Mouse (Mus musculus) E14TG2a.4 (cell line): ENCODE data around the gene Galr2.
A peak's percentile ranks its signal among the peaks of the same experiment; 100 is the strongest.

Source experiments
- H3K27me3 ChIP-seq: 2 replicates; pipeline ENCODE4 v1.6.1; 2014; ENCODE audit warnings: low read length, control low read depth; ENCODE audit not compliant: insufficient read depth
- H3K36me3 ChIP-seq: 2 replicates; pipeline ENCODE4 v1.6.1; 2014; ENCODE audit warnings: low read length, control low read depth; ENCODE audit not compliant: insufficient read depth
- H3K4me1 ChIP-seq: replicated peaks from 2 replicates; pipeline ENCODE4 v1.6.1; 2014; ENCODE audit warnings: low read depth, low read length, control low read depth
- H3K4me3 ChIP-seq: replicated peaks from 2 replicates; pipeline ENCODE4 v1.5.1; 2014; ENCODE audit warnings: mild to moderate bottlenecking, low read length
- H3K9me3 ChIP-seq: 2 replicates; pipeline ENCODE4 v1.6.1; 2014; ENCODE audit warnings: low read length, control low read depth
- CTCF ChIP-seq: conservative IDR thresholded peaks from 2 replicates; pipeline ENCODE4 v1.5.1; 2014; ENCODE audit warnings: low read length
- NANOG ChIP-seq: IDR thresholded peaks from 2 replicates; pipeline ENCODE4 v1.6.1; 2014; ENCODE audit warnings: borderline replicate concordance, low read length, mixed read lengths
- POU5F1 ChIP-seq: IDR thresholded peaks from 2 replicates; pipeline ENCODE4 v1.6.1; 2014; ENCODE audit warnings: low read length, borderline replicate concordance

The Galr2 gene

DNA sequence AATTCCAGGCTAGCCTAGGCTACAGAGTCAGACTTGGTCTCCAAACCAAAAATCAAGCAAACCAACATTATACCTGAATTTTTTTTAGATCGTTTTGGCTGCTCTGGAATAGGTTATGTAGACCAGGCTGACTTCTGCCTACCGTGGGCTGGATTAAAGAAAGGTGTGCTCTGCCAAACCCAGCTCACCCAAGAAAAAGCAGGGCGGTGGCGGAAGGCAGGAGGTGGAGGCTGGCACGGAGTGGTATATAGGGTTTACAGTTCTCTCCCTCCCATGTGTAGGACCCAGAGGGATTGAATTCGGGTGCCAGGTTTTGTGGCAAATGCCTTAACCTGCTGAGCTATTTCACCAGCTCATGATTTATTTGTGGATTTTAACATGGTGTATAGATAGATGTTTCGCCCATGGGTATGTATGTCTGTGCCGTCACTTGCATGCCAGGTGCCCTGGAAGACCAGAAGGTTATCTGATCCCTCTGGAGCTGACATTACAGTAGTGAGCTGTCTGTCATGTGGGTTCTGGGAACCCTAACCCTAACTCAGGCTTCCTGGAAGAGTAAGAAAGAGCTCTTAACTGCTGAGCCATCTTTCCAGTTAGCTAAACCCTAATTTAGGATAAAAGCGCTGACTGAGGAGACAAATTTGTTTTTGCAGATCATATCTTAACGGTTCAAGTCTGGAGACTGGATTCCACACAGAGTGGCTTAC lies 26.4 kb downstream of the Galr2 start, which contains the start of gene Exoc7:
Gene Exoc7 (minus strand): TSS at position 215 of the 707 bp plus-strand sequence.
- peaks cover 16% of the 10 kb centered on the region for H3K4me1 ChIP-seq
- no peaks in the 10 kb centered on the region for H3K9me3 ChIP-seq
- peak within 1 kb of the TSS; percentile 80 for H3K4me3 ChIP-seq
- H3K27me3 ChIP-seq, result no peaks in the 10 kb centered on the region
- no peak for TF ChIP-seq POU5F1
- no peak for TF ChIP-seq NANOG
- TF ChIP-seq CTCF, result no peak
- H3K36me3 ChIP-seq, result peaks cover 18% of the 10 kb centered on the region

- Histone ChIP-seq H3K4me1 (peaks cover 16% of the 10 kb centered on the region), H3K27me3 (no peaks in the 10 kb centered on the region), H3K9me3 (no peaks in the 10 kb centered on the region), H3K4me3 (no peak overlapping the region), H3K36me3 (peaks cover 18% of the 10 kb centered on the region)
- TF ChIP-seq CTCF (no peak), NANOG (no peak), POU5F1 (no peak)
Observed at GRCm38 (mm10) chr11:116307762-116308531, 27.2 kb downstream of the Galr2 start.

GRCm38 (mm10) chr11:116309601-116310000 lies 28.9 kb downstream of the Galr2 start:
- H3K4me3 ChIP-seq, result no peak overlapping the region
- H3K27me3 ChIP-seq, result no peaks in the 10 kb centered on the region
- H3K9me3 ChIP-seq, result no peaks in the 10 kb centered on the region
- TF ChIP-seq POU5F1, result no peak
- no peak for TF ChIP-seq NANOG
- TF ChIP-seq CTCF, result no peak
- peaks cover 4% of the 10 kb centered on the region for H3K36me3 ChIP-seq
- peaks cover 16% of the 10 kb centered on the region for H3K4me1 ChIP-seq

DNA sequence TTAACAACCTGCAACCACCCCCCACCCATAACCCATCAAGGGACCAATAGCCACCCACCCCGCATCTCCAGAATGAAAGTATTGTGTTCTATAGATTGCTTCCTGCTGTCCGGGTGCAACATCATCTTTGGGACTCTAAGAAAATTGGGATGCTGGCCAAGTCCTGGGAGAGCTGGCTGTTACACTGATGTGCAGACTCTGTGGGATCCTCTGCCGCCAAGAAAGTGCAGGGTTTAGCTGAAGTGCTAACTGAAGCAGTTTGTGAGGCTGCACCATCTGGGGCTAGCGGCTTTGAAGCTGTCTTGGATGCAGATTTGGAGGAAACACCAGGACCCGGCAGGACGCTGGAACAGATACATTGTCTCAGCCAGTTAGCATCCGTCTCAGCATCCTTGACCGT lies 30.4 kb downstream of the Galr2 start:
- Histone ChIP-seq H3K4me3 (no peak overlapping the region), H3K36me3 (no peaks in the 10 kb centered on the region), H3K4me1 (peaks cover 10% of the 10 kb centered on the region), H3K27me3 (no peaks in the 10 kb centered on the region), H3K9me3 (no peaks in the 10 kb centered on the region)
- TF ChIP-seq NANOG (no peak), POU5F1 (no peak), CTCF (no peak)

DNA sequence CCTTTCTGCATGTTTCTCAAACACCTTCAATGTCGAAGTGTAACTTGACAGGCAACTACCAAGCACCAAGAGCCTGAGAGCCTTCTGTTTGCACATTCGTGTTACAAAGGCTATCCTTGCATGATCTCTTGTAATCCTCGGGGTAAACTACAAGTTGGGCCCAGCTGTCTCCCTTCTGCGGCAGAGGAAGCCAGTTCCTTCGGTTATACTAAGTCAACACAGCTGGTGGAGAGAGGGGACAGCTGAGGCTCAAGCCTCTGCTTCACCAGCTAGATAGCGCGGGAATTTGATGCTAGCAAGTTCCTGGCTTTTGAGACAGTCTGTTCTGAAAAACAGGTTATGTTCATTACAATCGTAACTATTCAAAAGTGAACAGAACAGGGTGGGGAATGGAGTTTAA lies 31.6 kb downstream of the Galr2 start:
- TF ChIP-seq NANOG, result no peak
- TF ChIP-seq POU5F1, result no peak
- no peak for TF ChIP-seq CTCF
- H3K36me3 ChIP-seq, result no peaks in the 10 kb centered on the region

DNA sequence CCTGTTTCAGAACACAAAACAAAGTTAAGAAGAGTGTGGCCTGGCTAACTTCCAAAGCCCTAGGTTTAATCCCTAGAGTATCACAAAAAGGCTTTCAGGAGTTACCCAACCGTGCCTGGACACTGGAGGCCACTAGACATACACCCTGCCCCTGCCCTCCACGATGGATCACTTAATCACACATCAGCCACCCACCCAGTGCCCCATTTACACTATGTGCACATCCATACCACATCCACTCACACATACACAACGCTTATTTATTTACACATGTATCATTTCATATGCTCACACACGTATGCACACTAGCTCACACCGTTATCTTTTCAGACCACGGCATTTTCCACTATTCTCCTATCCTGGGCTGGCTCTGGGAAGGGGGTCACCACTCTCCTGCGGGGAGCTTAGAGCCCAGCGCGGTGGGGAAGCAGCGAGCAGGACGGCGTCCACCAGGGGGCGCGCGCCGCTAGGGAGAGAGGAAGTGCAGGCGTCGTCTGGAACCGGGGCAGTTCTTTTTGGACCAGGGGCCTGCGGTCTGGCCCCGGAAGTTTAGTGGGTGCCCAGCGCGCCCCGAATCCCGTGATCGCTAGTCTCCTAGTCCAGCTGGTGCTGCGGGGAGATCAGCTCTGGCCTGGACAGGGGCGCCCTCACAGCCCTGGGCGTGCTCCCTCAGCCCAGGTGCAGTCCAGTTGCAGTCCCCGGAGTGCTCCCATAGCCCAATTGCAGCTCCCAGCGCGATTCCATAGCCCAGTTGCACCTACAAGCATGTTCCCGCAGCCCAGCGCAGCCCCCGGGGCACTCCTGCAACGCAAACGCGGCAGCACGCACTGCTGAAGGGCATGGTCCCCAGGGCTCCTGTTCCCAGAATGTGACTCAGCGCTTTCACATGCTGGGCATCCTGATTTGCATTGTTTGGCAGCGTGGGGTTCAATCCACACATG lies 38.2 kb downstream of the Galr2 start:
- Histone ChIP-seq H3K36me3 (no peaks in the 10 kb centered on the region), H3K4me1 (peaks cover 18% of the 10 kb centered on the region), H3K9me3 (no peaks in the 10 kb centered on the region), H3K27me3 (peaks cover 8% of the 10 kb centered on the region; the same call in 1 of the 2 replicates), H3K4me3 (peak overlapping the region; percentile 74)
- TF ChIP-seq CTCF, result peak; percentile 52
- no peak for TF ChIP-seq NANOG

More for the DNA sequence above, 31.6 kb downstream of the Galr2 start:
- H3K27me3 ChIP-seq, result 0 out of 2 replicates have a peak, but pooled peaks cover 3% of the 10 kb centered on the region
- no peak overlapping the region for H3K4me3 ChIP-seq
- H3K9me3 ChIP-seq, result no peaks in the 10 kb centered on the region
- peaks cover 5% of the 10 kb centered on the region for H3K4me1 ChIP-seq

- H3K36me3 ChIP-seq, result no peaks in the 10 kb centered on the region
- no peaks in the 10 kb centered on the region for H3K27me3 ChIP-seq
- TF ChIP-seq POU5F1 (no peak), CTCF (no peak), NANOG (no peak)
- H3K4me3 ChIP-seq, result peak overlapping the region; percentile 37; the same call in 1 of the 2 replicates
- peaks cover 77% of the 10 kb centered on the region for H3K4me1 ChIP-seq
- H3K9me3 ChIP-seq, result no peaks in the 10 kb centered on the region
Observed at GRCm38 (mm10) chr11:116326963-116327603, 46.3 kb downstream of the Galr2 start.
